Mouse (Mus musculus) right cerebral cortex, postnatal 14 days (tissue): ENCODE data around the gene Dnah2.
"Not testable (repeated sequence)": the region's sequence is repeated elsewhere in the genome, so short reads cannot be mapped to it uniquely, and the experiment has no call there.

Experiments used
- DNase-seq: peaks from one replicate; pipeline ENCODE4 v3.0.0; 2022

Dnah2 gene

DNA sequence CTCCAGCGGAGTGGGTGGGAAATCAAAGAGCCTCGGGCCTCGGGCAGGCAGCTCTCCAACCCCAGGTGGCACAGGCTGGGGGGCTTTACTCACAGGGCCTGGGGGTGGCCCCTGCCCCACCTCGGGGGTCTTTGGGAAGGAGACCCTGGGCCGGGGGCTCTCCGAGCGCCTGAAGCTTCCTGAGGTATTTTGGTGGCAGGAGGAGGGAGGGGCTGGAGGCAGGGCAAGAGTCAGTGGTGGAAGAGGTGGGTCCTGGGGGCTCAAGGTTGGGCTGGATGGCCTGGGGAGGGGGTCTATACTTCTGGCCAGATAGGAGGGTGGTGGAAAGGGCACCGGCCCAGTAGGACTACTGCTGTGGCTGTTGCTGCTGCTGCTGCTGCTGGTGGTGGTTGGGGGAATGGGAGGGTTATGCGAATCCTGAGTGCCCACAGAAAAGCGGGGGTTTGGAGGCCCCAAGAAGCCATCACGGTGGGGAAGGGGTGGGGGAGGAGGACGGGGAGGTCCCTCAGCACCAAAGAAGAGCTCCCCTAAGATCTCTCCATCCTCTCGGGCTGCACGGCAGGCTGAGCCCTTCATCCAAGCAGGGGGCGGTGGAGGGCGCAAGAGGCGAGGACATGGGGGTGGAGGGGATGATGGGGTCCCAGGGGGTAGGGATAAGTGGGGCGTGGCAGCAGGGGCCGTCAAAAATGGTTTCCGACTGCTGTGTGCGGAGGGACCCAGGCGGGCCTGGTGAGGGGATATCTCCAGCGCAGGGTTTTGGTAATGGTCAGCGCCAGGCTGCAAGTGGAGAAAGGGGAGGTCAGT, 143.3 kb downstream of the Dnah2 start:
- no peak for DNase-seq

DNA sequence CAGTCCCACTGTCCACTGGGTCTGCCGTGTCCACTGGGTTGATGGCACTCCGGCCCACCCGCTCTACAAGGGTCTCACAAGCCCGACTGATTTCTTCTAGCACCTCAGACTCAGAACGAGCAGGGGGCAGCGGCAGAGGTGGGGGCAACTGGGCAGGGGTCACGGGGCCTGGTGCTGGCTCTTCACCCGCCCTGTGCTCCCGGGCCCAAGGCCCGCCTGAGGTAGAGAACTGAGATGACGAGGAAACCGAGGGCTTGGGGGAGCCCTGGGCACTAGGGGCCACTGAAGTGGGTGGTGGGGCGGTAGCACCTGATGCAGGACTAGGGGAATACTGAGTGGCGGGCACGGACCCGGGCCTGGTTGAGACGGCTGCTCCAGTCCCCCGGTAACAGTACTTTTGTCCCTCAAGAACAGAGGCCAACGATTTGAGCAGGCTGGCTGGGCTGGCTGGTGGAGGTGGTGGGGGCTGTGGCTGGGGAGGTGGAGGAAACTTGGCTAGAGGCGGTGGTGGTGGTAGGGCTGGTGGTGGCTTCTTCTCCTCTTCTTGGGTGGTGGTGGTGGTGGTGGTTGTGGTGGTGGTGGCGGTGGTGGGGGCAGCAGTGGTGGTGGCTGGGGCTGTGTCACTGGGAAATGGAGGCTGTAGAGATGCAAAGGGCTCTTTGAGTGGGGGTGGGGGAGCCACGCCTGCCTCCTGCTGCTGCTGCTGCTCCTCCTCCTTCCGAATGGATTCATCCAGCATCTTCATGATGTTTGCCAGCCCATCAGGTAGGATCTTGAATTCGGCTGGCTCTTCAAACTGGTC, 144.1 kb downstream of the Dnah2 start:
- no peak for DNase-seq

DNA sequence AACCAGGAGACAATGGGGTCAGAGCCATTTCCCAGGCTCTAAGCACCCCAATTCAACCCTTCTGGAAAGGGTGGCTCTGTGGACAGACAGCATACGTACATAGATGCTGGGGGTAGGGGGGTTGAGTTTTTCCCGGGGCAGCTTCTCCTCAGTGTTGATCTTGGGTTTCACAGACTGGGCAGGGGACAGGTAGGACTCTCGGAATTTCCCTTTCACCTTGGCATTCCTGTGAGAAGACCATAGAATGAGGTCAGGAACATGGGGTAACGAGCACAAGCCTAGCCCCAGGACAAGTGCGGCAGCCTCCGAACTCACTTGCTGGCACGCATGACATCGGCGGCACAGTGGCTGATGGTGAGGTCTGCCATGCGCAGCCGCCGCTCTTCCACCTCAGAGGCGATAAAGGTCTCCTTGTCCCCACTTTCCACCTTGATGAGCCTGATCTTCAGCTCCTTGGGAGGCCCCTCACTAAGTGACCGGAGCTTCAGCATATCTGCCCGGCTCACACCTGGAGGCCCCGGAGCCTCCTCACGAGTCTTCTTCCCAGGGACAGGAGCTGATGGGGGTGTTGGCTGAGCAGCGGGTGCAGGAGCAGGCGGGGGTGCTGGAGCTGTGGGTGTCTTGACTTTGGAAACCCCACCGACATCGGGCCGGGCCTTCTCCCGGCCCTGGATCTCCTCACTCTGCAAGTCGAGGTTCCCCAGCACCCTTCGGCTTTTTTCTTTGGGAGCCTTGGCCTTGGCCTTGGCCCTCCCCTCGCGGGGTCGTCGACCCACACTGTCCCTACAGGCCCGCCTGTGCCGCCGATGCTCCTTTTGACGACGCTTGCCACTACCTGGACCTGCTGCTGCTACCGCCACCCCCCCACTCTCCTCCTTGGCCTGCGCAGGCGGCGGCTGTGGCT, 145.0 kb downstream of the Dnah2 start:
- DNase-seq = no peak

DNA sequence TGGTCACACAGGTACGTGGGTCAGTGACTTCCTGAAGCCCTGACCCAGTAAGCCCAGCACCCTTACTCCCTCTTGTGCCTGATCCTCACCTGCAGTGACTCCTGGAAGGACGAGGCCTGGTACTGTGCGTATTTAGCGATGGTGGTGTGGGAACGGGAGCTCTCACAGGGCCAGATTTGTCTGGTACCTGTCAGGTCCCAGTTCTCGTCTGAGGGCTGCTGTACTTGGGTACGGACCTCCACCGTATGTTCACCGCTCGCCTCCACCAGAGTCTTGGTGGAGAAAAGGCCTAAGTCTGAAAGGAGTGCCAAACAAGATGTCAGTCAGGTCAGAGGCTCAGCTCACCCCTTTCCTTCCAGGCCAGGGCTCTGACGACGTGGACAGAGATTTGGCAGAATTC, 146.9 kb downstream of the Dnah2 start:
- no peak for DNase-seq

DNA sequence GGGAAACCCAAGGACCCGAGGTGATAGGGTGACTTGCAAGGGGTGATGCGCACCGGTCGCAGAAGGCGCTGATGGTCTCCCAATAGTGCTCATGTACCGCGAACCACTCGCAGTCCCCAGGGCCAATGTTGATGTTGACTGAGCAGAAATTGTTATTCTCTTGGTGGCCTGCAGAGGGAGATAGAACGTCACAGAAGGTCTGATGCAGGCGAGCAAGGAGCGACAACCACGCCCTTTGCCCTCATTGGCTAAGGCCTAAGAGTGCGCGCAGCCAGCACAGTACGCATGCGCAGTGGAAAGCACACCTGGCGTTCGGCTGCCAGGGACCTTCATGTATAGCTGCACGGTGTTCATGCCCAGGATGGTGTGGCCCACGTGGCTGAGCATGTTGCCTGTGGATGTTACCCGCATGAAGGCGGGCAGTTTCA, 147.7 kb downstream of the Dnah2 start:
- DNase-seq = peak; percentile 87

DNA sequence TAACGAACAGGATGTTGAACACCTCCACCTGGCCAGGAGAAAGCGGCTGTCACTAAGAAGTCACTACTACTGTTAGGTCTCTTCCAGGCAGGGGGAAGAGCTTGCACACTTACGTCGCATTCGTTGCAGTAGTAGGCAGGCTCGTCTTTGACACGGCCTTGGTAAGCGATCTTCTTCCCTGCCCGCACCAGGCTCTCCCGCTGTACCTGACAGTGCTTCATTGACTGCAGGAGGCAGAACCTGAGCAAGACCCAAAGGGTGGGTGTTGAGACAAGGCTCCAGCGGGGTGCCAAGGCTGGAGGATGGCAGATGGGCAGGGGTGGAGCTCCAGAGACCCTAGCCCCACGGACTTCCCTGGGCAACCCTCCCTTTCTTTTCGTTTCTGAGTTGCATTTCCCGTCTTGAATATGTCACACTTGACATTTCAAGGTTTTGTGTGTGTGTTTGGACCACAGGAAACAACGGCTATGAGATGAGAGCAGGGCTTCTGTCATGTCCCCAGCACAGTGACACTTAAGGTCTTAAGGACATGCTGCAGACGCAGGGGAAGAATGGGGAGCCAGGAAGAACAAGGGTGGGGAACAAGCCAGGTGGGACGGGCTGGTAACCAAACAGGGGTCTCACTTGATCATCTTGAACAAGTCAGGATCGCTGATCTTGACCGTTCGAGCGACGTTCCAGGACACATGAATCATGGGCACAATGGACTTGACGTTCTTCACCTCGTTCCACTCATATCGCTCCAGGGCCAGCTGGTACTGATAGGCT, 148.6 kb downstream of the Dnah2 start:
- DNase-seq = no peak

DNA sequence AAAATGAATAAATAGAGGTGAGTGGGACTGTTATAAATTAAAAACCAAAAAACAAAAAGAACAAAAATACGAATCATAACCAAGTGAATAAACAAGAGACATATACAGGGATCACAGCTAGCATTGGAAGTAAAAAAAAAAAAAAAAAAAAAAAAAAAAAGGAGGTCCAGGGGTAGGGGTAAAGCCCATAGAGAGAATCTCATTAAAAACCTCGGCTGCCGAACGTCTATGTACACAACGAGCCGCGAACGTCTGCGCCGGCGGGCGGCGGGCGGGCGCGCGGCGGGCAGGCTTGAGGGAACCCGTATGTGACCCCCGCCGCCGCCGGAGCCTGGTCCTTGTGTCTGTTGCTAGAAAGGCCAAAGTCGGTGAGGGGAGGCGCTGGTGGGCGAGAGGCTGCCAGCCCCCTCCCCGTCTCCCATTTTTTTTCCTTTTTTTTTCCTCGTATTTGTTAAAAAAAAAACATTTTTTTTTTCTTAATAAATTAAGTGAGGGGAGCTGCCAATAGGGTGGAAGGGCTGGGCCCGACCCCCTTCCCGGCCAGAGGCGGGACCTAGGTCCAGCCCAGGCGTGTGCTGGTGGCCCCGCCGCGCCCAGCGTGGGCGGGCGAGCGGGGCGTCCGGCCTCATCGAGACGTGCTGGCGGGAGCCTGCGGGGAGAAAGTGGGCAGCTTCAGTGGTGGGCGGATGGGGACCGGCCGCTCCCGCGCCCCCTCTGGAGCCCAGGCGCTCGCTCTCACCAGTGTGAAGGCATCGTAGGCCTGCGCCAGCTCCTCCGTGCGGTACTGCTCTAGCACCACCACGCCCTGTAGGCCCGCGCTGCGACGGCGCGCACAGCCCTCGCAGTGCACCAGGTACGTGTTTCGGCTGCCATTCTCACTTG, 149.5 kb downstream of the Dnah2 start:
- DNase-seq = no peak

DNA sequence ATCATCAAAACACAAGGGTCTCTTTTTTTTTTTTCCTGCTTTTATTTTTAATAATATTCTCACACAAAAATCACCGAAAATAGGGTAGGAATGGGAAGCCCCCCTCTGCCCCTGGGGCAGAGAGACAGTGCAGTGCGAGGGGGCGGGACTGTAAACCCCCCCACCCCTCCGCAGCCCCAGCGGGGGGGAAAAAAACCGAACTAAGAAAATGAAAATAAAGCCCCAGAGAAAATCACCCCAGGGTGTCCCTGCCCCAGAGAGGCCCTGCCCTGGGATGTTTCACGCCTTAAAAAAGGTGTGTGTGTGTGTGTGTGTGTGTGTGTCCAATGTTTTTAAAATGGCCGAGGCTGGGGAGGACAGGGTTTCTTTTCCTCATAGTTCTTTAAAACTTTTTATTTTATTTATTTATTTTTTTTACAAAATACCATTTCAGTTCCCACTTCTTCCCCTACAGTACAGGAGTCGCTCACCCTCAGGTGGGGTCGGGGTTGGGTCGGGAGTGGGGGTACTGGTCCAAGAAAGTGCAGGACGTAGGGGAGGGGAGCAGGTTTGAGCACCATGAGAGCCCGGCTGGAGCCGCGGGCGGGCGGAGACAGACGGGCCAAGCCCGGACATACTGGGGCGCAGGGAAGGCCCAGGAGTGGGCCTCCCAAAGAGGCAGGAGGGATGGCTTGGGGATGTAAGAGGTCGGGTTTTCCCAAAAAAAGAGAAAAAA, 150.3 kb downstream of the Dnah2 start:
- no peak for DNase-seq

DNA sequence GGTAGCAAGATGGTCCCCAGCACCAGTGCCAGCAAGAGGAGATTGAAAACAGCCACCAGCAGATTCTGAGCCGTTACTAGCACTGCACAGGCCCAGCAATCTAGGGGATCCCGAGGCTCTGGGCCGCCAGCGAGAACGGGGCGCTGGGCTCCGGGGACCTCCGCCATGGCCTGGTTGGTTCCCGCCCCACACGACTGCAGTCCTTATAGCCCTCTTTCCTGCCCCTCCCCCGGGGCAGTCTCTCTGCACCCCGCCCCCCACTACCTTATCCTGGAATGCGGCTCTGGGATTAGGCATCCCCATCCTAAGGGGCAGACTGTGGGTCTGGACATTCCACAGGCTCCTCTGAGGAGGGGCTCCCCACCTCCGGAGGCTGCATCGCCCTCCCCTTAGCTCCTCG, 150.9 kb downstream of the Dnah2 start, which contains the start of gene Tmem88:
Tmem88 (minus strand) TSS at position 176 of the 400 bp plus-strand sequence.
- DNase-seq = no peak

DNA sequence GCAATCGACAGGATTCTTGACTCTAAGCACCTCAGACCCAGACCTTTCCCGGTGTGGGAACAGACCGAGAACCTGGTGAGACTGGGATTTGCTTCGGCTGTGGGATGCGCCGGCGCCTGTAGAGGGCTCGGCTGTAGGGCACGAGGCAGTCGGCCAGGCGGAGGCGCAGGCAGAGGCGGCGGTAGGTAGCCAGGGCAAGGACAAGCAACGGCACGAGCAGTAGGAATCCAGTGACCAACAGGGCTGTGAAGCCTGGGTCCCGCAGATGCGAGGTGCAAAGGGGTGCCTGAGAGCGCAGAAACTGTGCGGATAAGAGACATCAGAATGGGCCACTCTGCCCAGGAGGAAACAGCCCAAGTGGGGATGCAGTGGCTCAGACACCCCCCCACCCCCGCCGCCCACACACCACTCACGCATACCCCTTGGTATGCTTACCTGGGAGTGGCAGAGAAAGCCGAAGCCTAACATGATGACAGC, 151.3 kb downstream of the Dnah2 start:
- no peak for DNase-seq

DNA sequence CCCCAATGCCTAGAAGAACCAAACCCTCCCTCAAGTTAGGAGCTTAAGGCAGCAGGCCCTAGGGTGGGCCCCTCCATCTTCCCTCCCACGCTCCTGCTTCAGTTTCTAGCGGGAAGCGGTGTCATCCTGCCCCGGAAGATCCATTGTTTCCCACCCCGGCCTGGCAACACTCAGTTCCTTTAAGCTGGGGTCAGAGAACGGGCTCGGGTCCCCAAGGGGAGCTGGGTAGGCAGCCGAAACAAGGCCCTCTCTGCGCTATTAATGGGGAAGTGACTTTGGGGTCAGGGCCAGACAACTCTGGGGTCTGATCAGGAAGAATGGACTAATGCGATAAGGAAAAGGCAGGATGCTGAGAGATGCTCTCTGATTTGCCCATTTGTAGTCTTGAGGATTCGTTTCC, 152.1 kb downstream of the Dnah2 start:
- no peak for DNase-seq

DNA sequence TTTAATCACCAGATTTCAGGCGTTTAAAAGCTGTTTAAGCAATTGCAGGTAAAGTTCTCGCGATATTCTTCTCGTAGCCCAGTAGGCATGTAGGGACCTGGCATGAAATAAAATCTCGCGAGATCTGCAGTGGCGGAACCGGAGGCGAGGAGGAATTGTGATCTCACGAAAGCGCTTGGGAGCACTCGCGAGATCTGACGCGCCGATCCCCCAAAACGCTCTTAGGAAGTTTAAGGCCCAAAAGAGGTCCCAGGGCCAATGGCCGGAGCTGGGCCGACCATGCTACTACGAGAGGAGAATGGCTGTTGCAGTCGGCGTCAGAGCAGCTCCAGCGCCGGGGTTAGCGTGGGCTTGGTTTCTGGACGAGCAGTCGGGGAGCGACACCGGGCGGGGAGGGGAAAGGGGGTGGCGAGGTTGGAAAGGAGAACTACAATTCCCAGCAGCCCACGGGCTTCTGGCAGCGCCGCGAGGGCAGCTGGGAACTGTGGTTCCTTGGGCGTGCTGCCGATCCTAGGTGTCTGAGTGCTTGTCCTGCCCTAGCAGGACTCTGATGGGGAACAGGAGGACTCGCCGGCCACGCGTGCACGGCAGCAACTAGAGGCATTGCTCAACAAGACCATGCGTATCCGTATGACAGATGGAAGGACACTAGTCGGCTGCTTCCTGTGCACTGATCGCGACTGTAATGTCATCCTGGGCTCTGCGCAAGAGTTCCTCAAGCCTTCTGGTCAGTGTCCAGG, 153.1 kb downstream of the Dnah2 start:
- peak; percentile 94 for DNase-seq

DNA sequence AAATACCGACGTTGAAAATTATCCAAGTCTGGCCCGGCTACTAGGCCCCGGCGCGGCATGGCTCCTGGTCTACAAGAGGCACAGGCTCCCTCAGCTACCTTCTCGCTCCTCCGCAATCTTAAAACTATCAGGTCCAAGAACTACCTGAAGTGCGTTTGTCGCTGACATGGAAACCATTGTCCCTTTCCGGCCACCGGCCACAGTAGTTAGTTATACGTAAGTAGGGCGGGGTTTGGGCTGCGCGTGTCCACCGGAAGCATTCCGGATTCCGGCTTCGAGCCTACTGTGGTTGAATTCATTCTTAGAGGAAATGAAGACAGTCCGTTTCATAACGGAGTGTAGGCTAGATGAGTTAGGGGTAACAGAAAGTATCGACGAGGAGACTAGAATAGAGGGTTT, 153.7 kb downstream of the Dnah2 start, which contains the start of the genes Naa38 and Cyb5d1:
Naa38 (plus strand) TSS at position 253 of the 399 bp plus-strand sequence.
Cyb5d1 (minus strand) TSS at position 397 of the 399 bp plus-strand sequence.
- DNase-seq = peak; percentile 83

DNA sequence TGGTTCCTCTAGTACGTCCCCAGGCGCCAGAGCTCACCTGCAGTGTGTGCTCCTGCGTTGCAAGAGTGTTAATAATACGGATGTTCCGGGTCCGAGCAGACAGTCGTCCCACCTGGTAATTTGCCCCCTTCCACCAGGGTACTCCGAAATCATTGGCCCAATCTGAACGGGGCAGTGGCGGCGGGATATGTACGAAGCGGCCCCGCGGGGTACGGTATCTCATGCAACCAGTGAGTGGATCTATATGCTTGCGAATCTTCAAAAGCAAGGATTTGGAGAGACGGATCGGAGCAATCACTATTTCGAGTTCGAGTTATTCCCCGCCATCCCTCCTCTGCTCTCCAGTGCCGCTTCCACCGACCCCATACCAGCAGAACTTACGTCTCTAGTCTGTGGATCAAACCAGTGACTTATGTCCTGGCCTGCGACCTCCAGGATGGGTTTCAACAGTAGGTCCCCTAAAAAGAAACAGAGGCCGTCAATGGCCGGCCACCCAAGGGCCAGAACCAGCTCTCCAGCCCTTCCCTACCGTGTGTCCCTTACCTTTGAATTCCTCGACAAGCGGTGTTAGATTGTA, 154.2 kb downstream of the Dnah2 start:
- DNase-seq = not testable (repeated sequence)

DNA sequence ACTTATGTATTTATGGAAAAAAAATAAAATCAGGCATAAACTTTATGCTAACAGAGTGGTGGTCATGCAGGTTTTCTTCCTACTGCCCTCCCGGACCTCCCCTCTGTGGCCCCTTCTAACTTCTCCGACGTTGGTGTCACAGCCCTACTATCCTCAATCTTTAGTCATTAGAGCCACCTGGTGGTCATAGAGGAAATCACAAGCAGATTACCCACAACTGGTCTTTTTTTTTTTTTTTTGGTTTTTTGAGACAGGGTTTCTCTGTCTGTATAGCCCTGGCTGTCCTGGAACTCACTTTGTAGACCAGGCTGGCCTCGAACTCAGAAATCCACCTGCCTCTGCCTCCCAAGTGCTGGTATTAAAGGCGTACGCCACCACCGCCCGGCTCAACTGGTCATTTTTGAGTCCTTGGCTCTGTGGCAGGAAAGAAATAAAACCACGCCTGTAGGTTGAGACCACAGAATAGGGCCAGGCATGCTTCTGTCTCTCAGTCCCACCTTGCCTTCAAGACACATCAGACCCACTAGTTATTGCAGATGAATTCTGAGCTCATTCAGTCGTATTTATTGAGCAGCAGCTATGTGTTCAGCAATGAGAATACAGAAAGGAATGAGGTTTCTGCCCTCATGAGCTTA, 158.4 kb downstream of the Dnah2 start:
- DNase-seq = no peak

DNA sequence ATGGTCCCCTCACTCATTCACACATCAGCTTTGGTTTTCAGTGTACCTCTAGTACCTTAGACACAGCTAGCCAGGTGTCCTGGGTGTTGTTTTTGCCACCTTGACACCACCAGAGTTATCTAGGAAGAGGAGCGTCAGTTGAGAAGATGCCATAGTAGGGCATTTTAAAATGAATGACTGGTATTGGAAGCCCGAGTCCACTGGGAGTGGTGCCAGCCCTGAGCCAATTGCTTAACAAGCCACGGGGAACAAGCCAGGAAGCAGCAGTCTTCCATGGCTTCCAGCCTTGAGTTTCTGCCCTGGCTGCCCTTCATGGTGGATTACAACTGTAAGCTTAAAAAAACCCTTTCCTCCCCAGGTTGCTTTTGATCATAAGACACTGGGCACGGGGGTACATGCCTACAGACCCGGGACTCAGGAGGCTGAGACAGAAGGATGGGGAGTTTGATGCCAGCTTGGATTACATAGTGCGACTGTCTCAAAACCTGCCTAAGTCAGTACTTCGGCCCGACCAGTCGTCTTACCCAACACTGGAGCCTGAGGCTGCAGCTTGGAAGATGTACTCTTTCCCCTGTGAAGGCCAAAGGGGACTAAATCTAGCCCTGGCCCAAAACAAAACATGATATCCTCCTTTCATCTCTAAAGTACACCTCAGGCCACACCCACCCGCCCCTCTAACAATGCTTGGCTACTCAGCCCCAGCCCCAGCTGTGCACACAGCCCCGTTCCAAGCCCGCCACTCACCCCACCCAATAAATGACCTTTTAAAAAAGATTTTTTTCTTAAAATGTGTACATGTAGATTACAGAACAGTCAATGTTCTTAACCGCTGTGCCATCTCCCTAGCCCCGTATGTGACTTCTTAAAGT, 159.1 kb downstream of the Dnah2 start:
- DNase-seq = peak; percentile 67

DNA sequence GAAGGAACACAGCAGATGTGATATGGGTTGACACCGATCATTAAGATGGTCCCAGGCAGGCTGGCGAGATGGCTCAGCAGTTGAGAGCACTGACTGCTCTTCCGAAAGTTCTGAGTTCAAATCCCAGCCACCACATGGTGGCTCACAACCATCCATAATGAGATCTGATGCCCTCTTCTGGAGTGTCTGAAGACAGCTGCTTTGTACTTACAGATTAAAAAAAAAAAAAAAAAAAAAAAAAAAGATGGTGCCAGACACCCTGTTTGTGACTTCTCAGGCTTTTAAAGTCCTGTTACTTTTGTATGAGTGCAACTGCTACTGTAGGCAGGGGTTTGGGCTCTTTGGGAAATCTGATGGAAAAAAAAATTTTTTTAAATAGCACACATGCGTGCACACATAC, 160.2 kb downstream of the Dnah2 start:
- DNase-seq = no peak
